In the genomic region with DNA sequence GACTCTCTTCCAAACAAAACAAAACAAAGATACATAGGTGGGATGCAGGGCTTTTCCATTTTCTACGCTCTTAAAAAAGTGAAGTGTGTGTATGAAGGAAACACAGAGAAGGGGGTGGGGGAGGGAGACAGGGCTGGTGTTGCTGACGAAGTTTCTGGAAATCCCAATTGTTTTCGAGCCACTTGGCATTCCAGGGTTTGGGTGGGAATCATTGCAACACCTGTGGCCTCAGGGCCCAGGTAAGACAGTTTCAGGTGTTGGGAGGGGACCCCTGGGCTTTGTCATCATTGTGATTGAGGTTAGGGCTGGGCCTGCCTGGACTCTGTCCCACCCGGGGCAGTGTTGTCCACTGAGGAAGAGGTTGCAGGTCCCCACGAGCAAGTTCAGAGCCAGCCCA, we compare ENCODE assay signal across 13 mouse cellular contexts.
"Had no signal": no experiment of that assay in that cellular context is flagged by ENCODE, and none has a peak within 500 bp of the region (broad histone marks: within the 10 kb centered on the region; RNA-seq: fewer than 3 reads in every experiment).

No protein-coding gene starts in this region.

- H3K4me1 ChIP-seq: midbrain, embryonic 10.5 days; neural tube, embryonic 15.5 days had no signal

- H3K27me3 ChIP-seq: intestine, embryonic 15.5 days; kidney, embryonic 15.5 days; liver, embryonic 15.5 days; neural tube, embryonic 15.5 days had no signal

- H3K4me3 ChIP-seq: intestine, embryonic 15.5 days; kidney, embryonic 15.5 days; left cerebral cortex, adult 2 months; limb, embryonic 10.5 days; liver, embryonic 15.5 days; midbrain, embryonic 10.5 days; myocyte; neural tube, embryonic 15.5 days had no signal

- H3K4me2 ChIP-seq: intestine, embryonic 15.5 days; kidney, embryonic 15.5 days; liver, embryonic 15.5 days; neural tube, embryonic 15.5 days had no signal

- H3K36me3 ChIP-seq: intestine, embryonic 15.5 days; kidney, embryonic 15.5 days; limb, embryonic 10.5 days; liver, embryonic 15.5 days; midbrain, embryonic 10.5 days; neural tube, embryonic 15.5 days had no signal

- H3K9me3 ChIP-seq: intestine, embryonic 15.5 days; kidney, embryonic 15.5 days; limb, embryonic 10.5 days; liver, embryonic 15.5 days; midbrain, embryonic 10.5 days; neural tube, embryonic 15.5 days had no signal

- DNase-seq: kidney, adult 18-20 months; kidney, postnatal 25 days; midbrain, embryonic 14.5 days; right cerebral cortex, adult 18-20 months; right cerebral cortex, postnatal 25 days had no signal

- H3K9ac ChIP-seq: intestine, embryonic 15.5 days; kidney, embryonic 15.5 days; liver, embryonic 15.5 days; neural tube, embryonic 15.5 days had no signal

- H3K27ac ChIP-seq: intestine, embryonic 15.5 days; left cerebral cortex, adult 2 months; liver, embryonic 15.5 days; neural tube, embryonic 15.5 days had no signal
